Mouse (Mus musculus) olfactory bulb, adult 2 months (tissue): ENCODE data around the gene Gm11627.

Experiments
- CTCF ChIP-seq: fragments of 200-500 bp; IDR thresholded peaks from 2 replicates; pipeline ENCODE4 v1.5.1; 2012; ENCODE audit warnings: low read depth, mild to moderate bottlenecking, low read length, moderate library complexity; ENCODE audit not compliant: insufficient read depth
- POLR2A ChIP-seq: fragments of 200-500 bp; IDR thresholded peaks from 2 replicates; pipeline ENCODE4 v1.6.1; 2012; ENCODE audit warnings: mild to moderate bottlenecking, low read depth, low read length, moderate library complexity; ENCODE audit not compliant: insufficient read depth

- peak; percentile 92 for TF ChIP-seq CTCF
- TF ChIP-seq POLR2A, result no peak
These were observed 731 bp downstream of the Gm11627 start for GRCm38 (mm10) chr11:102578341-102579118.
